Mouse (Mus musculus) adipose tissue, adult 10 weeks (tissue): Measurements from ENCODE around the gene Ccdc28b. TPM values are rescaled to one million over a fixed set of nuclear protein-coding genes. Genes with fewer than 3 reads are reported as not detected.

Experiments
- polyA plus RNA-seq: library from polyadenylated mRNA; stranded (reverse); fragments of 350-450 nt; fragmentation: Illumina TruSeq; extraction: RNeasy Lipid Tissue Mini Kit (QIAGEN cat#74804); gene quantifications from one replicate; pipeline ENCODE4 v1.2.3, GENCODE M21; 2014; ENCODE audit warnings: low read depth, low replicate concordance

Gene Ccdc28b
- polyA plus RNA-seq: 41.8 TPM

DNA sequence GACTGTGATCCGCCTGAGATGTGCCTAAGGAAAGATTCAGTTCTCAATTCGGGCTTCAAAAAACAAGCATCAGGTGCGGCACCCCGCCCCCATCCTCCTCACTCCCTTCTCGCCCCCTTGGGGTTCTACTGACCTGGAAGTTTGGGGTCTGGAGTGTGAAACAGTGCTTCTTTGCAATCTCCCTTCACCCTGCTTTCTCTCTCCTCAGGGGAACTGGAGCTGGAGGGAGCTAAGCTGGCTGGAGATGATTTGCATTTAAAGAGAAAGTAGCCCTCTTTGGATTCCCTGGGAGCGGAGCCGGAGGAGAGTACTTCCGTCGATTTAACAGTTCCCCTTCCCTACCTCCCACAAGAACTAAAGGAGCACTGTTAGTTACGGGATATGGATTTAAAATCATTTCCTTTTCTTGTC lies at the start of gene Ccdc28b:
Gene Ccdc28b, minus strand, starts transcription at position 267 of the 411 bp plus-strand sequence.

DNA sequence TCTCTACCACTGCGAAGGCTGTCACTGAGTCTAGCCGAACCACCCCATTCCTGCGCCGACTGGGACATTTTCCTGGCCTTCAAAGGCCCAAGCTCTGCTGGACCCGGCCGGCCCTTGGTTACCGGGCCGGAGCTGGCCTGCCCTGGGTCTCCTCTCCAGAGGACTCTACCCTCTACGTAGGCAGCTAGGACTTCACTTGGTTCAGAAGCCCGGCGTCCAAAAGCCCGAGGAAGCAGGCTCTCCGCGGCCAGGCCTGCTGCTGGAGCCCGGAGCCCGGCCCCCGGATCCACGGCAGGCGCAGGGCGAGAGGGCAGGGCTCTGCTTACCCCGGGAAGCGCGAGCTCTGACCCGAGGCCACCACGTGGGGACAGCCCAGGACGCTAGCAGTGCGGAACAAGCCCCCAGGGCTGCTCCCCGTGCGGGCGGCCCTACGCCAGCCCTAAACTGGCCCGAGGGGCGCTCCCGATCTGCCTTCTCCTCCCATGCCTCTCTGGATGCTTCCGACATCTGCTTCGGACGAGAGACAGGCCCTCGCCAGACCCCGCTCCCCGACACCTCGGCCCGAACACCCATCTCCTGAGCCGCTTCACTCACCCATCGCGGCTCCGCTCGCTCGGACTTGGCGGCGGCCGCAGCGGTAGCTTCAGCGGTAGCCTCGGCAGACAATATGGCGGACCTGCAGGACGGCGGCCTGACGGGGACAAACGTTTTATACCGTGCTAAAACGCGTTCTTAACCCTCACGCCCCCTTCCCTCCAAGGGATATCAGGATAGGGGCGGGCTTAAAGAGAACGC lies 48.5 kb upstream of the Ccdc28b start, which contains the start of gene Kpna6:
Gene Kpna6, minus strand, starts transcription at position 685 of the 795 bp plus-strand sequence.

DNA sequence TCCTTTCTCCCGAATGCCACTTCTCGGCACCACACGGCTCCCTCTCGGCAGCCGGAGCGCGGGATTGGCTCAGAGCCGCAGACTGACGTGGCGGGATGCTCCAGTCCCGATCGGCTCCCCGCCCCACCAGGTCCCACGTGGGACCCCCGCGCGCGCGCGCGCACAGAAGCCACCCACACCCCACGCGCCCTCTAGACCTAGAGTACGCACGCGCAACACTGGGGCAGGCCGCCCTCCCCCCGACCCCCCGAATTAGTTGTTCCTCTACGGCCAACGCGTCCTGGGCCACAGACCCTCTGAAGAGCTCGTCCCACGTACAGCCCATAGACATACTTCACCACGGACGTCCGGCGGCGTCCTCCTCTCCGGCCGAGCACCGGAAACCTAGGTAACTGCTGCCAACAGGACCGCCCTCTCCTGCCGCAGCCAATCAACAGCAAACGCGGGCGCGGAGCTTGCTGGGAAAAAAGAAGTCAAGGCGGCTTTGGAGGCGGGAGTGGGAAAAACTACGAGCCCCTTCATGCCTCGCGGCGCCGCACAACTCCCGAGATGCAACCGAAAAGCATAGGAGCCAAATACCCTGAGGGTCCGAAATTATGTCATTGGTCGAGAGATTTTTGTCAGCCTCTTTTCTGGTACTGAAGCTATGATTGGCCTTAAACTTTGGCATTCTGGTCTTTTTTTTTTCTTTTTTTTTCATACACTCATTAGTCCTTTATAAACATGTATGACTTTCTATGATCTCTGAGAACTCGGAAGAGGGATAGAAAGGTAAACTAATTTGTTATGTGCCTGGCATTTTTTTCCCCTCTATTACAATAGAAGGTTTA lies 17.1 kb upstream of the Ccdc28b start, which contains the start of gene Txlna:
Gene Txlna, minus strand, starts transcription at position 428 of the 830 bp plus-strand sequence.

DNA sequence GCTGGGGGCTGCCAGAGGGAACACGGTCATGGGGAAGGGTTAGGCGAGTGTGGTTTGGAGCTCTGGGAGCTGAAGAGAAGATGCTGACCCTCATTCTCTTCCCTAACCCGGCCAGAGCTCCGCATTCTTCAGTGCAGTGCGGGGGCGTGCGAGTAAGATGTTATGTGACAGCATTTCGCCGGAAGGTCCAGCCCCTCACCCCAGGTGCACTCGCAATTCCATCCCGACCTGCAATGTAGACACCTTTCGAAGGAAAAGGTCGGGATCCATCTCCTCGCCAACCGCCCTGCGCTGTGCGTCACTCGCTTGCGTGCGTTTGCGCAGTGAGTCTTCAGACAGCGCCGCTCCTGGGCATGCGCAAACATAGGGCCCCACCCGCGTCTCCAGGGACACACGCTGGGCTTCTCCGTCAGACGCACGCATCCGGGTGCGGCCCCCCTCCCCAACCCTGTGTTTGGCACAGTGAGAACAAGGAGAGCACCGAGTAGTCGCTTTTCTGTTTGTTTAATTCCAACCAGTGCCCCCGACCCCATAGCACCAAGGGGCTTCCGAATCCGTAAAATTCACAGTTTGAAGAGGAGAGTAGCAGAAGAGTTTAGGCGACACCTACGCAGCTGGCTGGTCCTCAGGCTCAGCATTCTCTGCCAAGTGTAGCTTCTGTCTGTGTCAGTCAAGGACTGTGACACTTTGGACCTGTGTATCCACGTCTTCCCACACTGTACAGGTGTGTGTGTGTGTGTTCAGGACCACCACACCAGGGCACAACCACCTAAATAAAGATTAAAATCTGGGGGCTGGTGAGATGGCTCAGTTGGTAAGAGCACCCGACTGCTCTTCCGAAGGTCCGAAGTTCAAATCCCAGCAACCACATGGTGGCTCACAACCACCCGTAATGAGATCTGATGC lies 4.7 kb downstream of the Ccdc28b start, which contains the start of gene Iqcc:
Gene Iqcc, minus strand, starts transcription at position 314 of the 906 bp plus-strand sequence.

DNA sequence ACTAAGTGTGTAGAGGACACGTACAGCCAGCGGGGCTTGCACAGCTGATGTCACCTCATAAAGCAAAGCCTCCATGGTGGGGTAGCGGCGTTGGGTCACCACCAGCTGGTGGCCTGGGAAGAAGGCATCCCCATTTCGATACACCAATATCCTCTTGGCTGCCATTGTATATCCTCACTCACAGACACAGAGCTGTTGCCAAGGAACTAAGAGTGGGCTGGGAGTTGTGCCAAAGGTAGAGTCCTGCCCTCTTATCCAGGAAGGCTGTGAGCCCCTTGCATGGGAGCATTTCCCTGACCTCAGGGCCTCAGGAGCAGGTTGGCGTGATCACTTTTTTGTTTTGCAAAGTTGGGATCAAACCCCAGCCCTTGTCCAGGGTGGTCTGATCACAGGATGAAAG lies 9.7 kb downstream of the Ccdc28b start, which contains the start of gene Dcdc2b:
Gene Dcdc2b, minus strand, starts transcription at position 165 of the 400 bp plus-strand sequence.

DNA sequence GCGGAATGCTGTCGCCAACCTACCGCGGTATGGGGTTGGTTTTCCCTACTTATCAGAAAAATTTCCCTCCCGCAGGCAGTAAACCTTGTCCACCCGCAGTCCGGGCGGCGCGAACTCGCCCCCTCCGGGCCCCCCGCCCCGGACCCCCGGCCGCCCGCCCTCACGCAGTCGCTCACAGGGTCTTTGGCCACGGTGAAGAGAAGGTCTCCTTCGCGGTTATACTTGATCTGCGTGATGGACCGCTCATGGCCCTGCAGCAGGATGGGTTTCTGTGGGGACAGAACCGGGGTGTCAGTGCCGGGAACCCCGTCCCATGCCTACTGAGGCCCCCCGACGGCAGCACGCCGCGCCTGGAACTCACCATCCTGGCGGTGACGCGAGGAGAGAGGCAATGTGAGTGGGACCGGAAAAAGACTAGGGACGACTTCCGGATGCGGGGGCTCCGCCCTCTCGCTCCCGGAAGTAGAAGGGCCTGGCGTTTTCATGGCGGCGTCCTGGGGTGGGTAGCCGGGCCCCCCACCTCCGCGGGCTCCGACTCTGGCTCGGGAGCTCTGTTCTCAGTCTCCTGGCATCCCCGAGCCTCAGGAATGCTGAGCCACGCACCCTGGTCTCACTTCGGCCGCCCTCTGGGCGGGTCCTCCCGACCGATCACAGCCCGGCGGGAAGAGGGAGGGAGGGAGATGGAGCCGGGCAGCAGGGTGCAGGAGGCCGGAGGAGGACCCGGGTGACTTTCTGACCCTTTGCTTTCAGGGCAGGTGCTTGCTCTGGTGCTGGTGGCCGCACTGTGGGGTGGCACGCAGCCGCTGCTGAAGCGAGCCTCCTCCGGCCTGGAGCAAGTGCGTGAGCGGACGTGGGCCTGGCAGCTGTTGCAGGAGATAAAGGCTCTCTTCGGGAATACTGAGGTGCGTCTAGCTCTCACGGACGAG lies 23.3 kb downstream of the Ccdc28b start, which contains the start of the genes Eif3i and Tmem234:
Gene Eif3i, minus strand, starts transcription at position 416 of the 926 bp plus-strand sequence.
Gene Tmem234, plus strand, starts transcription at position 436 of the 926 bp plus-strand sequence.

DNA sequence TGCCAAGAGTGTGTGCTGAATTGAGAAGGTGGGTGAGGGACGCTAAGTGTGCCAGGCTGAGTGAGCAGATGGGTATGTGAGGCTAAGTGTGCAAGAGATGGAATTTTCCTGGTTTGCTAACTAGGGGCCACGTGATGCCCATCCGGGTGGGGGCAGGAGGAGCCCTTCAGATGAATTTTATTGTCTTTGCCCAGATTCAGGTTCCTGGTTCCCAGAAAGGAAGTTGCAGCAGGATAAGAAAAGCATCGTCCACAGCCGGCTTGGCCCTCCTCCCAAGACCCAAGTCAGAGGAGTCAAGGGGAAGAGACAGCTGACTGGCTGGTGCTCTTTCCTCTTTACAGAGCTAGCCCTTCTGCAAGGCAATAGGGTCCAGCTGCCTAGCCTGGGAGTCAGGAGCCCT lies 45.3 kb downstream of the Ccdc28b start, which contains the start of gene Fam167b:
Gene Fam167b, minus strand, starts transcription at position 84 of the 400 bp plus-strand sequence.

DNA sequence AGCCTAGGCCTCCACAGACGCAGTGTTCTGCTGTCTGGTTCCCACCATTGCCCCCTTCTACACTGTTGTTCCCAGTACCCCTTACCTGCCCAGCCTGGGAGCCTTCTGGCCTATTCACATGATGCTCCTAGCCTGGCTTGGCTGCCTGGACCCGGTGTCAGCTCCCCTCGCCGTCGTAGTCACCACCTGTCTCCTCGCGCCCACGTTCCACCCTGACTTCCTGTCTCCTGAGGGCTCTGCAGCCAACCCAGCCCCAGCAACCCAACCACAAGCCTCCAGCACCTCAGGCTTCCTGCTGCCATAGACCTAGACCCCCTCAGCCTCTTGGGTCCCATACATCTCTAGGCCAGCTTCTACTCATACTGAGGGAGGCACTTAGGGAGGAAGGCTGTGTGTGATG lies 50.3 kb downstream of the Ccdc28b start, which contains the start of gene Lck:
Gene Lck, minus strand, starts transcription at position 212 of the 400 bp plus-strand sequence.

Other genes with a start within 250 kb of the Ccdc28b start
- gene Zbtb8a, start 245.8 kb downstream of the Ccdc28b start, polyA plus RNA-seq: 11.8 TPM
- gene Zbtb8b, start 183.1 kb downstream of the Ccdc28b start, polyA plus RNA-seq: 1.8 TPM
- gene Bsdc1, start 162.4 kb downstream of the Ccdc28b start, polyA plus RNA-seq: 44.2 TPM
- 7.4 TPM for gene Tssk3, start 132.9 kb downstream of the Ccdc28b start, polyA plus RNA-seq
- gene Fam229a, start 132.8 kb downstream of the Ccdc28b start, polyA plus RNA-seq: 11.9 TPM
- gene Marcksl1, start 110.4 kb downstream of the Ccdc28b start, polyA plus RNA-seq: 50.9 TPM
- 73.0 TPM for gene Hdac1, start 81.2 kb downstream of the Ccdc28b start, polyA plus RNA-seq
- gene Lck, start 50.3 kb downstream of the Ccdc28b start, polyA plus RNA-seq: 1.5 TPM
- gene Fam167b, start 45.4 kb downstream of the Ccdc28b start, polyA plus RNA-seq: 2.7 TPM
- gene Eif3i, start 23.3 kb downstream of the Ccdc28b start, polyA plus RNA-seq: 259 TPM
- gene Tmem234, start 23.3 kb downstream of the Ccdc28b start, polyA plus RNA-seq: 210 TPM
- gene Dcdc2b, start 9.7 kb downstream of the Ccdc28b start, polyA plus RNA-seq: 5.0 TPM
- 36.2 TPM for gene Iqcc, start 4.8 kb downstream of the Ccdc28b start, polyA plus RNA-seq
- 38.5 TPM for gene Txlna, start 17.1 kb upstream of the Ccdc28b start, polyA plus RNA-seq
- 35.5 TPM for gene Kpna6, start 48.8 kb upstream of the Ccdc28b start, polyA plus RNA-seq
- 11.9 TPM for gene Tmem39b, start 72.9 kb upstream of the Ccdc28b start, polyA plus RNA-seq
- gene Khdrbs1, start 118.4 kb upstream of the Ccdc28b start, polyA plus RNA-seq: 39.9 TPM
- gene Ptp4a2, start 187.3 kb upstream of the Ccdc28b start, polyA plus RNA-seq: 146 TPM